Mouse (Mus musculus) NIH3T3 (cell line): ENCODE measurements around the gene Wbp2nl.

Experiments
- DNase-seq: peaks from one replicate; pipeline ENCODE4 v3.0.0-alpha.2; 2012; ENCODE audit warnings: low read depth

The Wbp2nl gene

GRCm38 (mm10) chr15:82298764-82299561 is at the start of gene Wbp2nl:
Gene Wbp2nl, plus strand, starts transcription at chr15:82298954.
- no peak for DNase-seq

- no peak for DNase-seq
These were observed 47.2 kb upstream of the Wbp2nl start for GRCm38 (mm10) chr15:82251579-82251978.

- no peak for DNase-seq
These were observed 46.7 kb upstream of the Wbp2nl start, which contains the start of gene 1500009C09Rik for GRCm38 (mm10) chr15:82252097-82252496. Gene 1500009C09Rik, plus strand, starts transcription at chr15:82252397.

DNA sequence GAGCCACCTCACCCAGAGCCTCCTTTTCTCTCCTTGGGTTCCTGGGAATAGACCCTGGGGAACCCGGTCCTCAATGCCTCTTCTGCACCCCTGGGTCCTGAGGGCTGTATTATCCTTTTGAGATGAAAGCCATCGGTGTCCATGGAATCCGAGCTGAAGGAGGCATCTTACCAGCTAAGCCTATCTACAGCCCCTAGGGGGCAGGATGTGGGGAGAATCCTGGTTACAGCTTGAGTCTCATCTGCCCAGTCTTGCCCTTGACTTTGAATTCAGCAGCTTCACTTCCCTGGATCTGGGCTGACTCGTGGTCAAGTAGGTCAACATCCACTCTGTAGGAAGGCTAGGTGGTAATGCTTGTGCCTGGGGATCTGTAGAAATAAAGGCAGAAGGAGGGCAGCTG is 43.5 kb upstream of the Wbp2nl start:
- DNase-seq = no peak

- no peak for DNase-seq
These were observed 42.8 kb upstream of the Wbp2nl start for GRCm38 (mm10) chr15:82255944-82256383.

GRCm38 (mm10) chr15:82259510-82259909 is 39.2 kb upstream of the Wbp2nl start:
- DNase-seq = peak; percentile 63

DNA sequence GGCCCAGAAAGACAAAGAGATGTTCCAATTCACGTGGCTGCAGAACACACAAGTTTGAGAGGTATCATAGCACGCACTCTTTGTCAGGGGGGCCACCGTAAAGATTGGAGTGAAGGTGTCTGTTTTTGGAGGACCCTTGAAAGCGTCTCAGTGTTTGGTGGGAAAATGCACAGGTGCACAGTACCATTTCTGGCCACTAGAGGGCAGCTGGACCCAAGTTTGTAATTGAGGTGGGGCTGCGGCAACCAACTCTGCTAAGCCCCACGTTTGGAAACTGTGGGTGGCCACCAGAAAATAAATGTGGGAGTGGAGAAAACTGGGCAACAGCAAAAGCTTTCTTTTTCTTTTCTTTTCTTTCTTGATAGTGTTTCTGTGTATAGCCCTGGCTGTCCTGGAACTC is 32.4 kb upstream of the Wbp2nl start:
- peak; percentile 73 for DNase-seq

DNA sequence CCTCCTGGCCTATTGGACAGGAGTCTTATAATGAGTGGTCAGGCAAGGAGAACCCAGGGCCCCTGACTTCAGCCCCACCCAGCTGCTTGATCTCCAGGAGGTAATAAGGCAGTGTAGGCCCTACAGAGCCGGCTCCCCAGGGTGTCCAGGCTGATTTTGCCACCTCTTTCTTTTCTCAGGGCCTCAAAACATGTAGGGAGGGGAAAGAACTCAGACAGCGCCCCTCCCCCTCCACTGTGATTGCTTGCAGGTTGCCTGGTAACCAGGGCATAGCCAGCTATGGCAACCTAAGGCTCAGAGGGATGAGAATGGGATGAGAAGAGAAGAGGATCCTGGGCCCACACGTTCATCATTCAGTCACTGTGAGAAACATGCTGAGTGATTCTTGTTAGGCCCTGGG is 30.6 kb upstream of the Wbp2nl start:
- no peak for DNase-seq

GRCm38 (mm10) chr15:82268783-82269182 is 30.0 kb upstream of the Wbp2nl start:
- no peak for DNase-seq

DNA sequence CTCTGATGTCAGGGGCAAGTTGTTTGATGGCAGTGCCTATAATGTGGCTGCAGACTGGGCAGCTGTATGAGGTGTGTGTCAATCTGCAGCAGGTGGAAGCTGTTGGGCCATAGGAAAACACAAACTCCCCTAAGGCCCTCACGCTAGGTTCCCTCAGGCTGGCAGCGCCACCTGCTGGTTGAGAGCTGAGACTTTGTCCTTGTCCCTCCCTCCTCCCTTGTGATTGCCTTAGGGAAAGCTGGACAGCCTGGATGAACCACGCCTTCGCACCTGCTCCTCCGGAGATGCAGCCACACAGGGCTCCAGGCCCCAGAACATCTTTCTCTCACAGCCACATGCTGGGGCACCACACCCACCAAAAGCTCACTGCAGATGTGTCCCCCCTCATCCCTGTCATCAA is 27.6 kb upstream of the Wbp2nl start:
- DNase-seq = peak; percentile 82

- no peak for DNase-seq
These were observed 26.5 kb upstream of the Wbp2nl start for GRCm38 (mm10) chr15:82272295-82272694.

DNA sequence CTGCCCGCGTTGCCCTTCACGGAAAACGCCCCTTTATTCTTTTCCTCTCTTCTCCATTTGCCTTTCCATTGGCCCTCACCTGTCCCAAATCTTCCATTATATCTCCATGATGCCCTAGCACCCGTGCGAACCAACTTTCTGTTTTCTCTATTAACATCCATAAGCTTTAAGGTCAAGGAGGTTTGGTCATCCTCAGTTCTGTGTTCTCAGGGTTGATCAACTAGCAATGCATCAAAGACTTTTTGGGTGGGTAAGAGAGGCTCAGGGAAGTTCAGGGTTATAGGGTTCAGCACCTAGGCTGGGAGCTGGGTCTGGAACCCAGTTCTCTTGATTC is 24.2 kb upstream of the Wbp2nl start, which contains the start of gene Sept3:
Gene Sept3, plus strand, starts transcription at position 301 of the 334 bp plus-strand sequence.
- no peak for DNase-seq

DNA sequence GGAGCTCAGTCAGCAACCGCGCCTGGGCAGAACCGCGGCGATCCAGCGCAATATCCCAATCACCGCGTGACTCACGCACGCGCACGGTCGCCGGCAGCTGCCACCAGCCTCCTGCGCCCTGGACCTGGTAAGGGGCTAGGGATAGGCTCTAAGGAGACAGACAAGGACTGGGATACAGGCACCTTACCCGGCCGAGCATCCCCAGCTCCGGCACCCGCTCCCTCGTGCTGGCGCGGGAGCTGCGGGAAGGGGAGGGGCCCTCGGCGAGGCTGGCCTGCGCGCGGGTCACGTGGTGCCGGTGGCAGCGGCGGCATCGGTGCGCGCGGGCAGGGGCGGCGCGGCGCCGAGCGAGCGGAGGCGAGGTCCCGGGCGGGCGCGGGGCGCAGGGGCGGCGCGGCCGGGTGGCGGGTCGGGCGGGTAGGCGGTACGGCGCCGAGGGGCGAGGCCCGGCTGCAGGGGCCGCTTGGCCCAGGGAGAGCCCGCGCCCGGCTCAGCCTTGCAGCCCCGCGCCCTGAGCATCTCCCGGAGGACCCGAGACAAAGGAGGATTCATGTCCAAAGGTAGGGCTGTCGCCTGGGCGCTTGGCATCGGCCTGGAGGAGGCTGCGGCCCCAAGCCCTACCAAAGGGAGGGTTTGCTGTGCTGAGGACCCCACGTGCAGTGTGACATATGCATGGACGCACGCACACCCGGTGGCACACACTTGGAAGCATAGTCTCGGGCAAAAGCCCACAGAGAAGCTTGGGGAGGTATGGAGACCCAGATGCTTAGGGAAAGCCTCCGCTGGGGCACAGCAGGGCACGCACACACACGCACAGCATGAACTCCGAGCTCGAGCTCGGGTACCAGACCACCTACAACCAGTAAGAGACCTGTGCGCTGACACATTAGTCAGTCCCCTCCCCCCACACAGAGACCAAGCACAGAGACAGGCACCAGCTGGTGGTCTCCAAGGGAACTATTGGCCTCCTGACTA is 23.5 kb upstream of the Wbp2nl start:
- DNase-seq = no peak

DNA sequence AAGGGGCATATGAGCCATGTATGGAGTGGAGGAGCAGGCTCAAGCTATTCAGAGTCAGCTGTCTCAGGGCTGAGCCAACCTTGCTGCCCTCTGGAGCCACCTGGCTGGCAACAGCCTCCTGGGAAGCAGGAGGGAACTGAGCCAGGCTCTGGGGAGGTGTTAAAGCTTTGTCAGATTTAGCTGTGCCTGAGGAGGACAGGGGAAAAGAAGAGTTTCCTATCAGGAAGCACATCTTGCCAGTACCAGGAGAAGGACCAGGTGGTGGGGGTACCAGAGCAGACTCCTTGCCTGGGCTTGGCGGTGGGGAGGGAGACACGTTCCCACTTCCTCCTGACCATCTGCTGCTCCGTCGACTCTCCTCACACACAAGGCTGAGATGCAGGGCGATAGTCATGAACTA is 21.2 kb upstream of the Wbp2nl start:
- DNase-seq = no peak

- no peak for DNase-seq
These were observed 18.1 kb upstream of the Wbp2nl start for GRCm38 (mm10) chr15:82280638-82281037.

DNA sequence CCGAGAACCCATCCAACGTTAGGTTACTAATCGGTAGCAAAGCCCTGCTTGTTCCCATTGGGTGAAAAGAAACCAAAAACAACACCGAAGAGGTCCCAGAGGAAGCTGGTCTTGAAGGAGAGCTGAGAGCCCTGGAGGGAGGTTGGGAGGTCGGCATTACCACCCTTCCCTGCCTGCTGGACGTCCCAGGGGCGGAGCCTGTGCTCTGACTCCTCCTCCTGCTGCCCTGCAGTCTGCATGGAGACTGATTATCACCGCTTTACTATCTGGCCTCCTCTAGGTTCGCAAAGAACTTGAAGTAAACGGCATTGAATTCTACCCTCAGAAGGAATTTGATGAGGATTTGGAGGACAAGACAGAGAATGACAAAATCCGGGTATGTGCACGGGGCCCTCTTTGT is 12.6 kb upstream of the Wbp2nl start:
- DNase-seq = no peak

- DNase-seq = no peak
These were observed 8.5 kb upstream of the Wbp2nl start for GRCm38 (mm10) chr15:82290252-82290651.

DNA sequence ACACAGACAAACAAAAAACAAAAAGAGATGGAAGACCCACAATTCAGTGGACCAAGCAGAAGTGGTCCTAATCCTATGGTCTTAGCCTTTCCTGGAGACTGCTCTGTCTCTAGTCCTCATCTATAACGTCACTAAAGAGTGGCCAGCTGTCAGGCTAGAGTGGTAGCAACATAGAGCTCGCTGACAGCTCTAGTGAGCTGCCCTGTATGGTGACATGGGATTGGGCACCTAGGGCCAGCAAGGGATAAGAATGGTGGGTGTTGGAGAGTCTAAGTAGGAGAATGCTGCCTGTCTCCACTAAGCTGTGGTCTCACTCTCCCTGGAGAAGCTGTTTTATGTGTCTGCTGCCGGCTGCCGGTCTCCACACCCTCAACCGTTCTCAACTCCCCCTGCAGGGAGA is 5.9 kb upstream of the Wbp2nl start:
- DNase-seq = no peak

DNA sequence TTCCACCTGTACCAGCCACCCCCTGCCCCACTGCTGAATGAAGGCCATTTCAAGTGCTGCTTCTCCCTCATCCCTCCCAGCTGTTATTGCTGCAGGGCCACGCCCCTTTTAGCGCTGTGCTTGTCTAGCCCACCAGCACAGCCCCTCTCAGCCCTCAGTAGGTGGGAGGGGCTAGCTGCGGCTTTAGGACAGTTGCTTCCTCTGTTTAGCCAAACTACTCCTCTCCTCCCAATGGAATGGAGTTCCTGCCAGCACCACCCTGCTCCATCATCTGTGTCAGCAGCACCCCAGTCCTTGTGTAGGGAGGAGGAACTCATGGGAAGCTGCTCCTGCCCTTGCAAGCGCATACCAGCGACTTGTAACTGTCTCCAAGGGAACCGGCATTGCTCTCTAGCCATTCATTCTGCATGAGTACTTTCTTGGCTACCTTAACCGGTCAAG is 5.5 kb upstream of the Wbp2nl start:
- DNase-seq = no peak

- peak; percentile 29 for DNase-seq
These were observed 4.7 kb upstream of the Wbp2nl start for GRCm38 (mm10) chr15:82294059-82294458.

DNA sequence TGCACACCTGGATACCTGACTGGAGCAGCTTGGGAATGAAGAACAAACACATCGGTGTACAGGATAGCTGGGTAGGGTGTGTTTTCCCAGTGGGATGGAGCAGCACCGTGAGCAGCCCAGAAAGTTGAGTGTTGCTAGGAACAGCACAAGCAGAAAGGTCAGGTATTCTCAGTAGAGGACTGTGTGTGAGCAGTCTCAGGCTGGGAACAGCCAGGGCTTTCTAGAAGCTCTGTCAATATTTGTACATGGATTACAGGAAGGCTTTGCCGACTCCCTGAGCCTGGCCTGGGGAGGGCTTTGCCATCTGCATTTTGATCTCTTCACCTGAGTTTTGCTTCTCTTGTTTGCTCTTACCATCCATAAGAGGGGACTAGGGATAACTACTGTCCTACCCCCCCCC is 8.4 kb downstream of the Wbp2nl start:
- no peak for DNase-seq

- DNase-seq = no peak
These were observed 9.7 kb downstream of the Wbp2nl start for GRCm38 (mm10) chr15:82308416-82308815.

DNA sequence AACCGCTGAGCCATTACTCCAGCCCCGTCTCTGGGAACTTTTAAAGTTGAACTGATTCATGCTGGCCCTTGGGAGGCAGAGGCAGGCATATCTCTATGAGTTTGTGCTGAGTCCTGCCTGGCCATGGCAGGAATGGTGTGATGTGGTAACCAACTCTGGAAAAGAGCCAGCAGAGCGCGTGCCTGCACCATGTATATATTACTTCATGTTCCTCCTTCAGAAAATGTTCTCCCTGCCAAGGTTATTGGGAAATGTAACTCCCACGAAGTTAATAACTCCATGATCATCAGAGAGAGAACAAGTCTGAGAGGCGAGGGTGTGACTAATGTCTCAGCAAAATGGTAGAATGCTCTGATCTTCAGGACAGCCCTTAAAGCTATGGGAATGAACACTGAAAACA is 19.1 kb downstream of the Wbp2nl start:
- DNase-seq = peak; percentile 74
